Mouse (Mus musculus) lung, postnatal 0 days (tissue): Measurements from ENCODE around the gene Tcf12. TPM values are rescaled to one million over a fixed set of nuclear protein-coding genes. Genes with fewer than 3 reads are reported as not detected.

Source experiments
- ATAC-seq: fragments of 200-750 bp; cut with Nextera tagmentation; 2 replicates; pipeline ENCODE4 v1.8.0; 2017; ENCODE audit warnings: moderate library complexity
- DNase-seq: peaks from one replicate; pipeline ENCODE4 v3.0.0-alpha.2; 2016; ENCODE audit warnings: low spot score
- H3K27ac ChIP-seq: fragments of 300-500 bp; sonication (generic); 2 replicates; pipeline ENCODE4 v1.5.1; 2014; ENCODE audit warnings: antibody characterized with exemption, mild to moderate bottlenecking, low read length, mixed read lengths
- H3K27me3 ChIP-seq: fragments of 300-500 bp; sonication (generic); replicated peaks from 2 replicates; pipeline ENCODE4 v1.6.1; 2014; ENCODE audit warnings: low read length, mixed read lengths; ENCODE audit not compliant: insufficient read depth
- H3K36me3 ChIP-seq: fragments of 300-500 bp; sonication (generic); 2 replicates; pipeline ENCODE4 v1.6.1; 2014; ENCODE audit warnings: low read length, mixed read lengths; ENCODE audit not compliant: insufficient read depth
- H3K4me1 ChIP-seq: fragments of 300-500 bp; sonication (generic); 2 replicates; pipeline ENCODE4 v1.6.1; 2014; ENCODE audit warnings: antibody characterized with exemption, low read depth, low read length, mixed read lengths; ENCODE audit not compliant: insufficient read depth
- H3K4me2 ChIP-seq: fragments of 300-500 bp; sonication (generic); replicated peaks from 2 replicates; pipeline ENCODE4 v1.6.1; 2014; ENCODE audit warnings: low read depth, mild to moderate bottlenecking, low read length, moderate library complexity, mixed read lengths
- H3K4me3 ChIP-seq: fragments of 300-500 bp; sonication (generic); 2 replicates; pipeline ENCODE4 v1.5.1; 2014; ENCODE audit warnings: low read depth, low read length
- H3K9ac ChIP-seq: fragments of 300-500 bp; sonication (generic); replicated peaks from 2 replicates; pipeline ENCODE4 v1.6.1; 2014; ENCODE audit warnings: low read depth, mild to moderate bottlenecking
- H3K9me3 ChIP-seq: fragments of 300-500 bp; sonication (generic); 2 replicates; pipeline ENCODE4 v1.6.1; 2016; ENCODE audit warnings: low read length, mixed read lengths
- CTCF ChIP-seq: IDR thresholded peaks from 2 replicates; pipeline ENCODE4 v1.5.1; 2016; ENCODE audit warnings: antibody characterized with exemption, mild to moderate bottlenecking
- EP300 ChIP-seq: IDR thresholded peaks from 2 replicates; pipeline ENCODE4 v1.6.1; 2016; ENCODE audit warnings: antibody characterized with exemption, mild to moderate bottlenecking, control low read depth
- WGBS: fragments of 180-500 bp; shearing (Covaris S2); extraction: QIAGEN DNeasy Blood & Tissue Kit; methylation state at CpG from one replicate; pipeline ENCODE4 v1.1.7; 2014; 5-methylcytosine and 5-hydroxymethylcytosine counted together
- microRNA-seq: library from miRNA; unstranded; fragments of <30 nt; microRNA quantifications from one replicate; pipeline ENCODE4, GENCODE M21; 2016
- polyA plus RNA-seq: library from polyadenylated mRNA; unstranded; fragments of >200 nt; fragmentation: Nextera tagmentation; extraction: Ambion mirVana; gene quantifications from 2 replicates; pipeline ENCODE4 v1.2.1, GENCODE M21; 2015

Tcf12 gene
- polyA plus RNA-seq, 1 experiment from 2014 or later: 34.1 TPM

GRCm38 (mm10) chr9:71798176-71798575, 313.5 kb downstream of the Tcf12 start:
- 58% methylated on average over 5 of the region's 5 CpGs for WGBS
- TF ChIP-seq CTCF (no peak), EP300 (no peak)
- no peak overlapping the region for H3K4me3 ChIP-seq
- no peak overlapping the region for H3K4me2 ChIP-seq
- no peak overlapping the region for H3K27ac ChIP-seq
- H3K27me3 ChIP-seq: no peaks in the 10 kb centered on the region
- no peaks in the 10 kb centered on the region for H3K9me3 ChIP-seq
- DNase-seq: no peak
- H3K4me1 ChIP-seq: no peaks in the 10 kb centered on the region
- no peak overlapping the region for H3K9ac ChIP-seq
- no peak for ATAC-seq
- no peaks in the 10 kb centered on the region for H3K36me3 ChIP-seq

Small RNA genes lying within 50 kb of the gene (microRNA-seq; reads per million reads assigned to microRNA genes)
- gene Gm27450: not detected

Other genes with a start within 250 kb of the Tcf12 start
- 19.1 and 19.6 TPM in 2 replicates for gene Zfp280d, start 163.0 kb upstream of the Tcf12 start, polyA plus RNA-seq